Mouse (Mus musculus) bone marrow, adult 2 months (tissue): ENCODE data around the gene Zyx.

Experiments used
- CTCF ChIP-seq: fragments of 200-500 bp; IDR thresholded peaks from 2 replicates; pipeline ENCODE4 v1.5.1; 2011; ENCODE audit warnings: low read length, control low read depth; ENCODE audit not compliant: control insufficient read depth, insufficient read depth
- POLR2A ChIP-seq: fragments of 200-500 bp; IDR thresholded peaks from 2 replicates; pipeline ENCODE4 v1.6.1; 2011; ENCODE audit warnings: low read depth, mild to moderate bottlenecking, control low read depth, low read length, borderline replicate concordance; ENCODE audit not compliant: control insufficient read depth

DNA sequence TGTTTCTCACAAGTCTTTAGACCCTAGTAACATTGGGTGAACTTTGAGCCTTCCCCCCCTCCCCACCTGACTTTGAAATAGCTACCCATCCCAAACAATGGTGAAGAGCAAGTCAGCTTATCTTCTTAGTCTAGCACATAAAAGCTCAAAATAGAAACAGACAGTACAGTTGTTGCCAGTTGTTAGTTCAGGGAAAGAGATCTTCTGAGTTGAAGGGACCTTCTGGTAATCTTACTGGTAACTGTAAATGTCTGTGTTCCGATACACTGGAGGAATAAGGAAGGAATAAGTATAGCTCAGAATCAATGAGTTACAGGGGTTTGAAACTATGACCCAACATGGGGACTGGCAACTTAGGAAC, 3.0 kb downstream of the Zyx start:
- TF ChIP-seq CTCF (no peak), POLR2A (no peak)
